Mouse (Mus musculus) small intestine, adult 2 months (tissue): Measurements from ENCODE around the gene Cmtm6.

Experiments used
- CTCF ChIP-seq: fragments of 200-500 bp; IDR thresholded peaks from 2 replicates; pipeline ENCODE4 v1.5.1; 2012; ENCODE audit warnings: low read depth, mild to moderate bottlenecking, control low read depth, inconsistent platforms, low read length, moderate library complexity, mixed read lengths; ENCODE audit not compliant: insufficient replicate concordance, insufficient read length; ENCODE audit errors: extremely low read depth
- POLR2A ChIP-seq: fragments of 200-500 bp; IDR thresholded peaks from 2 replicates; pipeline ENCODE4 v1.6.1; 2012; ENCODE audit warnings: low read depth, mild to moderate bottlenecking, control low read depth, inconsistent platforms, low read length, moderate library complexity

DNA sequence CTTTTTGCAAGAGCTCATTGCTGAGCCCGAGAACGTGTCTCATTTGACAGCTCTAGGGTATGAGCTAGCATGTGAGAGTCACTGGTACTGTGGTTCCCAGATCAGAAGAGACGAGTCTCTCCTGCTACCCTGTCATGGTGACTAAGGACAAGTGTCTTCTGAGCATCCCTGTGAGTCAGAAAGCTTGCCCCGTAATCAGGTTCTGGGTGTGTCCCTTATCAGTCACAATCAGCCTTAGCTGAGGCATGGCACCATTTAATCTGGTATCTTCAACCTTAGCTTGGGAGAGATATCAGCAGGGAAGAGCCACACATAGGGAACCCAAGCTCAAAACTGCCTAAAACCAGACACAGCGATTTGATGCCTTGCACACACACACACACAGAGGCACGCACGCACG is 57.8 kb downstream of the Cmtm6 start:
- TF ChIP-seq CTCF (no peak), POLR2A (no peak)
